Mouse (Mus musculus) heart, postnatal 0 days (tissue): Measurements from ENCODE around the gene Tmc3. TPM values are rescaled to one million over a fixed set of nuclear protein-coding genes. Genes with fewer than 3 reads are reported as not detected.

ENCODE experiments used
- ATAC-seq: fragments of 200-750 bp; cut with Nextera tagmentation; 2 replicates; pipeline ENCODE4 v1.8.0; 2017; ENCODE audit warnings: low read depth, moderate number of reproducible peaks, moderate library complexity; ENCODE audit not compliant: insufficient read depth
- DNase-seq: peaks from one replicate; pipeline ENCODE4 v3.0.0-alpha.2; 2016; ENCODE audit warnings: low spot score
- H3K27ac ChIP-seq: fragments of 300-500 bp; sonication (generic); 2 replicates; pipeline ENCODE4 v1.5.1; 2014; ENCODE audit warnings: low read depth, mild to moderate bottlenecking
- H3K27me3 ChIP-seq: fragments of 300-500 bp; sonication (generic); 2 replicates; pipeline ENCODE4 v1.6.1; 2014; ENCODE audit warnings: low read length, mixed read lengths; ENCODE audit not compliant: control insufficient read depth, insufficient read depth
- H3K36me3 ChIP-seq: fragments of 300-500 bp; sonication (generic); replicated peaks from 2 replicates; pipeline ENCODE4 v1.6.1; 2014; ENCODE audit warnings: low read length, mixed read lengths; ENCODE audit not compliant: control insufficient read depth, insufficient read depth
- H3K4me1 ChIP-seq: fragments of 300-500 bp; sonication (generic); 2 replicates; pipeline ENCODE4 v1.6.1; 2014; ENCODE audit warnings: antibody characterized with exemption; ENCODE audit not compliant: control insufficient read depth, insufficient read depth
- H3K4me2 ChIP-seq: fragments of 300-500 bp; sonication (generic); 2 replicates; pipeline ENCODE4 v1.6.1; 2014; ENCODE audit warnings: low read depth, mild to moderate bottlenecking, low read length, moderate library complexity
- H3K4me3 ChIP-seq: fragments of 300-500 bp; sonication (generic); 2 replicates; pipeline ENCODE4 v1.5.1; 2014; ENCODE audit warnings: low read depth, low read length
- H3K9ac ChIP-seq: fragments of 300-500 bp; sonication (generic); replicated peaks from 2 replicates; pipeline ENCODE4 v1.6.1; 2014; ENCODE audit warnings: low read depth, low read length, mixed read lengths
- H3K9me3 ChIP-seq: fragments of 300-500 bp; sonication (generic); replicated peaks from 2 replicates; pipeline ENCODE4 v1.6.1; 2016; ENCODE audit warnings: low read length; ENCODE audit not compliant: control insufficient read depth
- CTCF ChIP-seq: IDR thresholded peaks from 2 replicates; pipeline ENCODE4 v1.5.1; 2016; ENCODE audit warnings: antibody characterized with exemption, control low read depth, low read depth
- EP300 ChIP-seq: IDR thresholded peaks from 2 replicates; pipeline ENCODE4 v1.6.1; 2016; ENCODE audit warnings: antibody characterized with exemption, low read depth
- WGBS: fragments of 180-500 bp; shearing (Covaris S2); extraction: QIAGEN DNeasy Blood & Tissue Kit; methylation state at CpG from one replicate; pipeline ENCODE4 v1.1.7; 2014; 5-methylcytosine and 5-hydroxymethylcytosine counted together
- polyA plus RNA-seq: library from polyadenylated mRNA; unstranded; fragments of >200 nt; fragmentation: Nextera tagmentation; extraction: Ambion mirVana; gene quantifications from 2 replicates; pipeline ENCODE4 v1.2.1, GENCODE M21; 2015
- total RNA-seq: library from RNA; depleted of rRNA; stranded (reverse); fragments of >200 nt; gene quantifications from 2 replicates; pipeline ENCODE4 v1.2.3, GENCODE M21; 2014; ENCODE audit warnings: low replicate concordance

Gene Tmc3
- total and polyA plus RNA-seq, 2 experiments from 2014 or later: 0.23 to 0.38 TPM

GRCm38 (mm10) chr7:83653605-83654051 lies 68.9 kb downstream of the Tmc3 start:
- TF ChIP-seq CTCF (no peak), EP300 (no peak)
- H3K9ac ChIP-seq: no peak overlapping the region

GRCm38 (mm10) chr7:83654196-83654595 lies 69.5 kb downstream of the Tmc3 start:
- Histone ChIP-seq H3K27me3 (no peaks in the 10 kb centered on the region), H3K36me3 (no peaks in the 10 kb centered on the region), H3K9ac (no peak overlapping the region; the same call in 1 of the 2 replicates), H3K4me3 (peak overlapping the region; percentile 34; the same call in 1 of the 2 replicates), H3K4me1 (no peaks in the 10 kb centered on the region), H3K27ac (peak overlapping the region; percentile 79; the same call in 1 of the 2 replicates), H3K4me2 (peak overlapping the region; percentile 42; the same call in 1 of the 2 replicates), H3K9me3 (no peaks in the 10 kb centered on the region; the same call in 1 of the 2 replicates)
- no peak for TF ChIP-seq EP300
- TF ChIP-seq CTCF: no peak
- no peak for DNase-seq
- WGBS: 82% methylated on average over 2 of the region's 2 CpGs
- no peak for ATAC-seq

More at GRCm38 (mm10) chr7:83653605-83654051, 68.9 kb downstream of the Tmc3 start:
- Histone ChIP-seq H3K4me3 (peak overlapping the region; percentile 34; the same call in 1 of the 2 replicates), H3K4me2 (peak overlapping the region; percentile 42; the same call in 1 of the 2 replicates), H3K27me3 (no peaks in the 10 kb centered on the region), H3K27ac (no peak overlapping the region), H3K4me1 (no peaks in the 10 kb centered on the region), H3K9me3 (no peaks in the 10 kb centered on the region; the same call in 1 of the 2 replicates), H3K36me3 (no peaks in the 10 kb centered on the region)
- 75% methylated on average over 2 of the region's 2 CpGs for WGBS
- DNase-seq: no peak
- ATAC-seq: no peak

- H3K27ac ChIP-seq: peak overlapping the region; percentile 79
- H3K27me3 ChIP-seq: no peaks in the 10 kb centered on the region
- H3K4me2 ChIP-seq: peak overlapping the region; percentile 42; the same call in 1 of the 2 replicates
- peak overlapping the region; percentile 34; the same call in 1 of the 2 replicates for H3K4me3 ChIP-seq
- H3K9me3 ChIP-seq: no peaks in the 10 kb centered on the region; the same call in 1 of the 2 replicates
- no peaks in the 10 kb centered on the region for H3K4me1 ChIP-seq
- no peak overlapping the region; the same call in 1 of the 2 replicates for H3K9ac ChIP-seq
- DNase-seq (peak; percentile 35), ATAC-seq (peak; percentile 52)
- TF ChIP-seq EP300: no peak
- H3K36me3 ChIP-seq: no peaks in the 10 kb centered on the region
- 41% methylated on average over 5 of the region's 5 CpGs for WGBS
Measured at GRCm38 (mm10) chr7:83654938-83655630, 70.4 kb downstream of the Tmc3 start.

GRCm38 (mm10) chr7:83658716-83659115 lies 74.0 kb downstream of the Tmc3 start:
- WGBS: 59% methylated on average over 1 of the region's 1 CpGs
- no peaks in the 10 kb centered on the region; the same call in 1 of the 2 replicates for H3K9me3 ChIP-seq
- DNase-seq (no peak), ATAC-seq (0 out of 2 replicates have a peak, but pooled peaks have one; percentile 17)
- no peak overlapping the region for H3K4me3 ChIP-seq
- no peak overlapping the region for H3K4me2 ChIP-seq
- H3K27me3 ChIP-seq: no peaks in the 10 kb centered on the region
- no peaks in the 10 kb centered on the region for H3K36me3 ChIP-seq
- no peaks in the 10 kb centered on the region for H3K4me1 ChIP-seq
- no peak overlapping the region for H3K9ac ChIP-seq
- H3K27ac ChIP-seq: peak overlapping the region; percentile 79
- TF ChIP-seq CTCF (no peak), EP300 (no peak)

GRCm38 (mm10) chr7:83659159-83660065 lies 74.7 kb downstream of the Tmc3 start:
- no peaks in the 10 kb centered on the region for H3K27me3 ChIP-seq
- H3K4me1 ChIP-seq: no peaks in the 10 kb centered on the region
- no peaks in the 10 kb centered on the region for H3K36me3 ChIP-seq
- H3K9me3 ChIP-seq: no peaks in the 10 kb centered on the region; the same call in 1 of the 2 replicates
- no peak overlapping the region for H3K4me2 ChIP-seq
- ATAC-seq: peak; percentile 44
- 74% methylated on average over 9 of the region's 9 CpGs for WGBS
- H3K9ac ChIP-seq: no peak overlapping the region
- DNase-seq: peak; percentile 36
- H3K27ac ChIP-seq: peak overlapping the region; percentile 79
- TF ChIP-seq CTCF (no peak), EP300 (no peak)
- no peak overlapping the region for H3K4me3 ChIP-seq
